Mouse (Mus musculus): ENCODE measurements around the gene Asic2.
A peak's percentile ranks its signal among the peaks of the same experiment; 100 is the strongest.

The Asic2 gene

GRCm38 (mm10) chr11:81184721-81185120 is 783.5 kb downstream of the Asic2 start:
- DNase-seq (ENCODE audit: low spot score) = no peak

- DNase-seq (ENCODE audit: low spot score) = no peak
Observed at GRCm38 (mm10) chr11:81164890-81165289, 803.4 kb downstream of the Asic2 start.

GRCm38 (mm10) chr11:81163056-81163455 is 805.2 kb downstream of the Asic2 start:
- no peak for DNase-seq (ENCODE audit: low spot score)

- no peak for DNase-seq (ENCODE audit: low spot score)
Observed at GRCm38 (mm10) chr11:81153841-81154240, 814.4 kb downstream of the Asic2 start.

- DNase-seq (ENCODE audit: low spot score) = peak; percentile 24
Observed at GRCm38 (mm10) chr11:81153161-81153840, 815.0 kb downstream of the Asic2 start.

GRCm38 (mm10) chr11:81152460-81153160 is 815.6 kb downstream of the Asic2 start:
- DNase-seq (ENCODE audit: low spot score) = no peak

GRCm38 (mm10) chr11:81152021-81152385 is 816.3 kb downstream of the Asic2 start:
- no peak for DNase-seq (ENCODE audit: low spot score)

GRCm38 (mm10) chr11:81151286-81152020 is 816.8 kb downstream of the Asic2 start:
- DNase-seq (ENCODE audit: low spot score) = no peak

- no peak for DNase-seq (ENCODE audit: low spot score)
Observed at GRCm38 (mm10) chr11:81150621-81151020, 817.6 kb downstream of the Asic2 start.

- no peak for DNase-seq (ENCODE audit: low spot score)
Observed at GRCm38 (mm10) chr11:81148423-81148822, 819.8 kb downstream of the Asic2 start.

GRCm38 (mm10) chr11:81146574-81147157 is 821.6 kb downstream of the Asic2 start:
- no peak for DNase-seq (ENCODE audit: low spot score)

GRCm38 (mm10) chr11:81135141-81135540 is 833.1 kb downstream of the Asic2 start:
- no peak for DNase-seq (ENCODE audit: low spot score)

- DNase-seq (ENCODE audit: low spot score) = no peak
Observed at GRCm38 (mm10) chr11:81133950-81134349, 834.3 kb downstream of the Asic2 start.

GRCm38 (mm10) chr11:81132669-81133068 is 835.6 kb downstream of the Asic2 start:
- DNase-seq (ENCODE audit: low spot score) = no peak

- no peak for DNase-seq (ENCODE audit: low spot score)
Observed at GRCm38 (mm10) chr11:81124363-81124762, 843.9 kb downstream of the Asic2 start.

GRCm38 (mm10) chr11:81120024-81120576 is 848.2 kb downstream of the Asic2 start:
- DNase-seq (ENCODE audit: low spot score) = no peak

GRCm38 (mm10) chr11:81118055-81118454 is 850.2 kb downstream of the Asic2 start:
- DNase-seq (ENCODE audit: low spot score) = no peak

- peak; percentile 53 for DNase-seq (ENCODE audit: low spot score)
Observed at GRCm38 (mm10) chr11:81115666-81116065, 852.6 kb downstream of the Asic2 start.

GRCm38 (mm10) chr11:81111626-81112025 is 856.6 kb downstream of the Asic2 start:
- no peak for DNase-seq (ENCODE audit: low spot score)

GRCm38 (mm10) chr11:81110049-81110448 is 858.2 kb downstream of the Asic2 start:
- no peak for DNase-seq (ENCODE audit: low spot score)

GRCm38 (mm10) chr11:81106949-81107348 is 861.3 kb downstream of the Asic2 start:
- DNase-seq (ENCODE audit: low spot score) = no peak

- DNase-seq (ENCODE audit: low spot score) = no peak
Observed at GRCm38 (mm10) chr11:81100829-81101228, 867.4 kb downstream of the Asic2 start.

Measured in ovary, postnatal 14 days (tissue).